Mouse (Mus musculus): ENCODE data around the gene Polr3a.
"Not testable (repeated sequence)": the region's sequence is repeated elsewhere in the genome, so short reads cannot be mapped to it uniquely, and the experiment has no call there.

Gene Polr3a

DNA sequence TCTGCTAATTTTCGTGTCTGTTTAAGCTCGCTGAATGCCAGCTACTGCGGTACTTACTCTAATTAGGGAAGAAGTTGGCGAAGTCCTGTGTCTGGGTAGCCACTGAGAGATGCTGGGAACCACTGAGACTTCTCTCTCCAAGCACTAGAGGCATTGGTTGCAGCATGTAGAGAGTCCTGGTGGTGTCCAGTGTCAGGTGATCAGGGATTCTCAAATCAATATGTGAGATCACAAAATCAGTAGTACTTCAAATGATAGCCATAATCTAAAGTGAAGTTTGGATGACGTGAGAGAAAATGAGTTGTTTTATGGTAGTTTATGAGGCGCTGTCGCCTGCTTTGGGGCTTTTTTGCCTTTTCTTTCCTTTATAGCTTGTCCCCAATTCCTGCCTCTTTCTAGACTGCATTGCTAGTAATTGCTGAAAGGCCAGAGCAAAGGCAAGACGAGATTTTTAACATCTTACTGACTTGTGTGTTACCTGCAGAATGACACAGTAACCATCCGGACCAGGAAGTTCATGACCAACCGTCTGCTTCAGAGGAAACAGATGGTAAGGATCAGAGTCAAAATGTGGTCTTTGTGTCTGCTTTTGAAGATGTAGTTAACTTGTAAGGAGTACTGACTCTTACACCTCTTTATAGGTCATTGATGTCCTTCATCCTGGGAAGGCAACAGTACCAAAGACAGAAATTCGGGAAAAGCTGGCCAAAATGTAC lies 4.6 kb upstream of the Polr3a start:
- DNase-seq (ENCODE audit: low spot score), result no peak

DNA sequence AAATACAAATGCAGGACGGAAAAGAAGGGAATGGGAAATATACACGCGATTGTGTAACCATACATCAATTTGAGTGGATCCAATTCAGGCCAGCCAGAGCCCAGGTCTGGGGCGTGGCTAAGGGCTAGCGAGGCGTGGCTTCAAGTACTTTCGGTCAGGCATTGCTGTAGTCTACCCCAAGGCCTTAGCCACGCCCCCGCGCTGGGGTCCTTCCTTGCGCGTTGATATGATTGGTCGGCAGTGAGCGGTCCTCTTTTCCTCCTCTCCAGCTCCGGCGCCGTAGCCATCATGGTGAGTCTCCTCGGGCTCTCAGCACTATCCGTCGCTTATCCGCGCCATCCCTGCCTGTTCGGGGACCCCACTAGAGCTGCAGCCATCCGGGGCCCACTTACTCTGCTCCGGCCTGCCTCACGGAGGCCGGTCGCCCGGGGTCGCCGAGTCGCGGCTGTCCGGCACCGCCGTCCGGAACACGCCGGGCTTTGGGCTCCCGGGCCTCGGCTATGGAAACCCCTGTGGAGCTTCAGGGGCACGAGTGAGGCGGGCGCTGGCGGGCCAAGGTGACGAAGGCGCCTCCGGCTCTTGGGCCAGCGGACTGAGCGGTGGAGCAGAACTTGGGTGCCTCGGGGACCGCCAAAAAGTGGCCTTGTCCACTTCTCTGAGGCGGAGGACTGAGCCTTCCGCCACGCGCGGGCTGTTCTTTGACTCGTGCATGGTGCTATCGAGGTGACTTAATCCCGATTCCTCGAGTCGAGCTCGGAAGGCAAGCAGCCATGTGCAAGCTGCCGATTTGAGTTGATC lies 3.8 kb upstream of the Polr3a start:
- peak; percentile 94 for DNase-seq (ENCODE audit: low spot score)

DNA sequence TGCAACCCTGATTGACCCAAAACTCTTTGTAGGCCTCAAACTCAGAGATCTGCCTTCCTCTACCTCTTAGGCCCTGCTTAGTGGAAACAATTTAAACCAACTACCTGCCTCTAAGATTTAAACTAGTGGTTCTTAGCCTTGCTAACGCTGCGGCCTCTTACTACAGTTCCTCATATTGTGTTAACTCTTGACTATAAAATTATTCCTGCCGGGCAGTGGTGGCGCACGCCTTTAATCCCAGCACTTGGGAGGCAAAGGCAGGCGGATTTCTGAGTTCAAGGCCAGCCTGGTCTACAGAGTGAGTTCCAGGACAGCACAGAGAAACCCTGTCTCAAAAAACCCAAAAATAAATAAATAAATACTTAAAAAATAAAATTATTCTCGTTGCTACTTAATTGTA lies 2.9 kb upstream of the Polr3a start:
- DNase-seq (ENCODE audit: low spot score), result not testable (repeated sequence)

DNA sequence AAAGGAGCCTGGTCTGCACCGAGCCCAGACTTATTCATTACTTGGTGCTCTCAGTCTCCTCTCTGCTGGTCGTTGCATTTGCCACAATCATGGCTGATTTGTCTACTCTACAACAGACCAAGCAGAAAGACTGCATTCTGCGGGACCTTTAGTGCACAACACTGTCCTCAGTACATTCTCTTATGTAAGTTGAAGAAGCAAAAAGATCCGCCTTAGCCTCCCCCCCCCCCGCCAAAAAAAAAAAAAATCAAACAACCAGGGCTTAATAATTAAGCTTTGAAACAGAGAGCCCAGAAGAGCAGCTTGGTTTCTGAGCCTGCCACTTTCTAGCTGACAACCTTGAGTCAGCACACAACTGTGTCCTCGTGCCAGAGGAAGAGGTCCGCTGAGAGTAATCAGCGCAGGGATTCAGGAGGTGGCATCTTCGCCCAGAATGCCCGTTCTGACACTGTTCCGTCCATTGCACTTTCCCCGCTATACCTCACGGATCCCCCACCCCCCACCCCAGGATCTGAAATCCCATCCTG lies 554 bp downstream of the Polr3a start:
- DNase-seq (ENCODE audit: low spot score), result no peak

DNA sequence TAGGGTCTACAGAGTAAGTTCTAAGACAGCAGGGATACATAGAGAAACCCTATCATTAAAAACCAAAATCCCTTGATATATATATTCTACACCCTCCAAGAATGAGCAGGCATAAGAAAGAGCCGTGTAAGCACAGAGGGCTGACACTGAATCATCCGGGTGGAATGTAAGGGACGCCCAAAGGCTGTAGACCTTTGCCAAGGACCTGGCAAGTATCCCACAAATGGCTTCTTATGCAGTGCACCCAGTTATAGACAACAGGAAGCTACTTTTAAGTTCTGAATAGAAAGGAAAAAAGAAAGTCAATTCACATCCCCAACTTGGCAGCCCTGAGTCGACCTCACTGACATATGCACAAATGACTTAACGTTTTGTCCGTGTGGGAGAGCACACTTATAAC lies 18.1 kb downstream of the Polr3a start:
- no peak for DNase-seq (ENCODE audit: low spot score)

DNA sequence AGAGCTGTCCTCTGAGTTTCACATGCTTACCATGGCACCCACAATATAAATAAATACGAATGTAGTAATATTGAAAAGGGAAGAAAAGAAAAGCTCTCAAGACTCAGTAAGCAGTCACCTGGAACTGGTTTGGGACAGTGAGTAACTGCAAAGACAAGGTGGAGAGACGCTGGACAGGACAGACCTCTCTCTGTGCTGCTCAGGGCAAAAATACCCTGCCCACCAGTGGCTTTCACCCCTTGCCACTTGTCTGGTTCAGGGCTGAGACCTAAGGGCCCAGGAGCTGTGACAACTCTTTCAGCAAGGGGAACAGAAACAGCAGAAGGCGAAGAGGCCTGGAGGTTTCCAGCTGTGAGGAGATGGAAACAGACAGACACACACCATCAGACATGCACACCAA lies 28.7 kb downstream of the Polr3a start:
- DNase-seq (ENCODE audit: low spot score), result no peak

DNA sequence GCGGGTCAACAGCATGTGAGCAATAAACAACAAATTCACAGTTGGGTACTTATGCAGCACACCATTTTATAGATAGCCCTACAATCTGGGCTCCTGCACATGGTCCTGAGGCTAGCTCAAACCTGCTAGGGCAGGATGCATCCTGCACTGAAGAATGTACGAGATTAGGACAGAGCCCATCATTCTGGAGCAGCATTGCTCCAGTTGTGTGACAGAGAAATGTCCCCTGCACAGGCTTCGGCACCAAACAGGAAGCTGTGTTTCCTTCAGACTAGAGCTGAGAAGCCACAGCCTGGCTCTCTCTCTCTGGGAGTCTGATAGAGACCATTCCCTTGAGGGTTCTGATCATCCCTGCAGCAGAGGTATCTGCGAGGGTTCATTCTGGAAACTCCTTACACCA lies 43.3 kb downstream of the Polr3a start:
- DNase-seq (ENCODE audit: low spot score), result not testable (repeated sequence)

All from T-cell, adult 2 months (primary cell).